Mouse (Mus musculus): ENCODE measurements around the gene Lyg2. TPM values are rescaled to one million over a fixed set of nuclear protein-coding genes. Genes with fewer than 3 reads are reported as not detected.

Lyg2 gene
- total RNA-seq, 2 experiments from 2014 or later: 0.13 TPM; not detected in 1

Other genes with a start within 250 kb of the Lyg2 start
- gene 2010300C02Rik, start 196.4 kb downstream of the Lyg2 start, total RNA-seq (2021): 100 to 1,000 TPM; 177 to 178 TPM
- 10 to 100 TPM; 16.7 to 17.3 TPM for gene Tsga10, start 50.1 kb downstream of the Lyg2 start, total RNA-seq (2021)
- gene Lipt1, start 44.8 kb downstream of the Lyg2 start, total RNA-seq (2021): 1 to 10 TPM; 7.6 to 7.7 TPM
- 10 to 100 TPM in 1 of 2 experiments, 1 to 10 TPM in 1; 8.3 to 11.4 TPM for gene Mitd1, start 26.1 kb downstream of the Lyg2 start, total RNA-seq (2021)
- gene Mrpl30, start 26.0 kb downstream of the Lyg2 start, total RNA-seq (2021): 100 to 1,000 TPM; 142 to 149 TPM
- not detected for gene Lyg1, start 41.3 kb upstream of the Lyg2 start, total RNA-seq (2021)
- 10 to 100 TPM; 54.8 to 59.9 TPM for gene Txndc9, start 81.4 kb upstream of the Lyg2 start, total RNA-seq (2021)
- 10 to 100 TPM; 34.6 to 34.7 TPM for gene Eif5b, start 81.5 kb upstream of the Lyg2 start, total RNA-seq (2021)
- gene Rev1, start 213.3 kb upstream of the Lyg2 start, total RNA-seq (2021): 10 to 100 TPM; 31.5 to 38.3 TPM